Mouse (Mus musculus): ENCODE data around the gene Cyp4a14.
"Not testable (repeated sequence)": the region's sequence is repeated elsewhere in the genome, so short reads cannot be mapped to it uniquely, and the experiment has no call there.

GRCm38 (mm10) chr4:115476051-115476450, 19.9 kb downstream of the Cyp4a14 start:
- not testable (repeated sequence) for TF ChIP-seq CTCF (IDR thresholded peaks at IDR 0.05; ENCODE audit: control insufficient read depth, insufficient read depth, insufficient read length); USF1 (IDR thresholded peaks at IDR 0.05; ENCODE audit: low read depth)

All from C2C12 (cell line).